Mouse (Mus musculus) T-cell, adult 2 months (primary cell): Measurements from ENCODE around the gene 1700056E22Rik.

ENCODE experiments used
- DNase-seq: peaks from one replicate; pipeline ENCODE4 v3.0.0; 2022; ENCODE audit warnings: low spot score

1700056E22Rik gene

GRCm38 (mm10) chr1:184051286-184051685 is 17.2 kb upstream of the 1700056E22Rik start:
- DNase-seq, result no peak

GRCm38 (mm10) chr1:184048675-184049418 is 14.7 kb upstream of the 1700056E22Rik start:
- DNase-seq, result no peak

- peak; percentile 58 for DNase-seq
Measured at GRCm38 (mm10) chr1:184047818-184048217, 13.7 kb upstream of the 1700056E22Rik start.

GRCm38 (mm10) chr1:184046070-184046677 is 12.1 kb upstream of the 1700056E22Rik start:
- DNase-seq, result peak; percentile 48

GRCm38 (mm10) chr1:184043391-184043790 is 9.3 kb upstream of the 1700056E22Rik start:
- no peak for DNase-seq

- DNase-seq, result no peak
Measured at GRCm38 (mm10) chr1:184042745-184043144, 8.6 kb upstream of the 1700056E22Rik start.

- no peak for DNase-seq
Measured at GRCm38 (mm10) chr1:184041778-184042573, 7.9 kb upstream of the 1700056E22Rik start.

GRCm38 (mm10) chr1:184040906-184041305 is 6.8 kb upstream of the 1700056E22Rik start:
- DNase-seq, result no peak

- DNase-seq, result no peak
Measured at GRCm38 (mm10) chr1:184040181-184040580, 6.1 kb upstream of the 1700056E22Rik start.

- DNase-seq, result no peak
Measured at GRCm38 (mm10) chr1:184039301-184039700, 5.2 kb upstream of the 1700056E22Rik start.

- no peak for DNase-seq
Measured at GRCm38 (mm10) chr1:184037802-184038201, 3.7 kb upstream of the 1700056E22Rik start.

- DNase-seq, result no peak
Measured at GRCm38 (mm10) chr1:184035346-184035903, 1.3 kb upstream of the 1700056E22Rik start.

- peak; percentile 56 for DNase-seq
Measured at GRCm38 (mm10) chr1:184034741-184035181, 660 bp upstream of the 1700056E22Rik start.

- DNase-seq, result peak; percentile 86
Measured at GRCm38 (mm10) chr1:184033390-184034010, 601 bp downstream of the 1700056E22Rik start.

GRCm38 (mm10) chr1:184032682-184033389 is 1.3 kb downstream of the 1700056E22Rik start:
- no peak for DNase-seq

- DNase-seq, result no peak
Measured at GRCm38 (mm10) chr1:184030070-184030802, 3.9 kb downstream of the 1700056E22Rik start.

GRCm38 (mm10) chr1:184027039-184027438 is 7.1 kb downstream of the 1700056E22Rik start:
- no peak for DNase-seq

GRCm38 (mm10) chr1:184025079-184025478 is 9.0 kb downstream of the 1700056E22Rik start:
- DNase-seq, result peak; percentile 64

GRCm38 (mm10) chr1:184024631-184025030 is 9.5 kb downstream of the 1700056E22Rik start:
- peak; percentile 80 for DNase-seq

- DNase-seq, result no peak
Measured at GRCm38 (mm10) chr1:184023971-184024370, 10.1 kb downstream of the 1700056E22Rik start.
